Mouse (Mus musculus): ENCODE measurements around the gene Heatr5b. TPM values are rescaled to one million over a fixed set of nuclear protein-coding genes. Genes with fewer than 3 reads are reported as not detected.

Gene Heatr5b
- polyA plus RNA-seq, 1 experiment from 2014 or later: 13.9 TPM

DNA sequence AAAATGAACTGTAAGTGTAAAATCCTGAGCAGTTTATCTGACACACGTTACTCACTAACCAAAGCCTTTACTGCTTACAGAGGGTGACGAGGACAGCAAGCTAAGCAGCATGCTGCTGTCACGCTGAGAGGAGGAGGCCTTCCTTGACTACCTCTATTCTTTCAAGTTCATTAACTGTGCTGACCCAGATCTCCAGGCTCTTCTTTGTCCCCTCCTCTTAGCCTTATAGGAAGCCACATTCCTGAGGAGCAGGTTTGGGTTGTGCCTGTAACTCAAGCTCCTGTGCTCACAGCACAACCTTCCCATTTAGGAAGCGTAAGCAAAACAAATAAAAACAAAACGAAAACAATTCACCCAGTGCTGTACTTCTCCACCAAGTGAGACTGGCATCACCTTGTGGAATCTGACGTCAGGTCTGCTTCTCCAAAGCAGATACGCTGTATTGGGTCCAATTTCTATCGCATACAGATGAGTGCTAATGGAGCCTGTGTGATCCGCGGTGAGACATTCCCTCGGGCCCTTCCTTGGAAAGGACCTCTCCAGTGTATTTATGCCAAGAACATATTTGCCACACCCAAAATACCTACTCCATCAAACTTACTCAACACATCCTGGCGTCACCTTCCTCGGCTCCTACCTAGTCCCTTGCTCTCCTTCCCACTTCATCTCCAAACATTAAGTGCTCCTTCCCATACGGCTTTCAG, 108.3 kb downstream of the Heatr5b start:
- DNase-seq (ENCODE audit: low spot score): no peak
- H3K27me3 ChIP-seq (replicated peaks; ENCODE audit: control insufficient read depth, insufficient read depth, low read length): no peaks in the 10 kb centered on the region
- WGBS: 79% methylated on average over 14 of the region's 14 CpGs
- H3K9ac ChIP-seq (ENCODE audit: low read length): no peak overlapping the region
- no peak overlapping the region for H3K4me3 ChIP-seq (ENCODE audit: low read depth, low read length)
- no peak overlapping the region for H3K4me2 ChIP-seq (ENCODE audit: low read length)
- no peaks in the 10 kb centered on the region for H3K9me3 ChIP-seq (replicated peaks; ENCODE audit: control insufficient read depth, low read length)
- H3K4me1 ChIP-seq (ENCODE audit: control insufficient read depth, insufficient read depth, low read length): no peaks in the 10 kb centered on the region
- no peak for ATAC-seq
- no peaks in the 10 kb centered on the region for H3K36me3 ChIP-seq (ENCODE audit: control insufficient read depth, insufficient read depth, low read length)
- no peak overlapping the region for H3K27ac ChIP-seq (ENCODE audit: low read depth, low read length)

DNA sequence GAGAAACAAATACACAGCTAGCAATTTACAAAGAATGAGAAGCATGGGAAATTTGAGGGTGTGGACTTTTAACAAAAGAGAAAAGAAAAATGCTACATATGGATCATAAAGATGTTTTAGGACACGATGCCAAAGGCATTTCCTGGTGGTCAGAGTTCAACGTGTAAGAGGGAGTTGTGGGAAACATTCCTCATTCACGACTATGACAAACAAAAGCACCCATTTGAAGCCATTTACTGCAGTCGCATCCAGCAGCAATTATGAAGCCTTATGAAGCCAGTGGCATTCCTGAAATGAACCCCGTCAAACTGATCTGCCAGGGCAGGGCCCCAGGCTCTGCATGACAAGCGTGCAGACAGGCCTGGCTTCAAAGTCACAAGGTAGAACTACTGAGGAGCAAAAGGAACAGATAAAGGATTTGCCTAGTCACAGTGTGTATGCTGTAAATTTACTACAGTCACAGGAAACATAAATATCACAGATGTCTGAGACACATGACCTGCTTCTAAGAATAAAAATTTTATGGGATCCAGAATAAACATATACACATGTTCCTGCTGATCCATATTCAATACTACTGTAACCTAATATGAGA, 110.6 kb downstream of the Heatr5b start:
- ATAC-seq (no peak), DNase-seq (ENCODE audit: low spot score) (no peak)
- Histone ChIP-seq H3K9ac (ENCODE audit: low read length) (no peak overlapping the region), H3K9me3 (replicated peaks; ENCODE audit: control insufficient read depth, low read length) (no peaks in the 10 kb centered on the region), H3K4me1 (ENCODE audit: control insufficient read depth, insufficient read depth, low read length) (no peaks in the 10 kb centered on the region), H3K27me3 (replicated peaks; ENCODE audit: control insufficient read depth, insufficient read depth, low read length) (no peaks in the 10 kb centered on the region), H3K27ac (ENCODE audit: low read depth, low read length) (no peak overlapping the region), H3K4me2 (ENCODE audit: low read length) (no peak overlapping the region), H3K4me3 (ENCODE audit: low read depth, low read length) (no peak overlapping the region), H3K36me3 (ENCODE audit: control insufficient read depth, insufficient read depth, low read length) (no peaks in the 10 kb centered on the region)
- WGBS: 78% methylated on average over 6 of the region's 6 CpGs

DNA sequence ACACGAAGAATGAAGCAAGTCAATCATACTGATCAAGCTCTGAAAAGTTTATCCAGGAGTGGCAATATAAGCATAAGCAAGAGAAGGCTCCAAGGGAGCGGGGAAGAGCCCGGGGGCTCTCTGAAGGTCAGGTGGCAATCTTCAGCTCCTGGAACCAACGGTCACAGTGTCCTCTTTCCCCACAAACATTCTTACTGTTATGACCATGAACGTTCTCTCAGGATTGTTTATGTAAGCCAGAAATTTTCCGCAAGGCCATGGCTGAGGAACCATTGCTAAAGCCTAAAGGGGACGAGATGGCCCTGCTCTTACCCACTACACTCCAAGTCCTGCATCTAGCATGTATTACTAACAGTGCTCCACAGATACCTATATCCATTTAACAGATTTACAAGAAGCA, 113.5 kb downstream of the Heatr5b start:
- no peak for ATAC-seq
- no peak overlapping the region for H3K27ac ChIP-seq (ENCODE audit: low read depth, low read length)
- H3K4me3 ChIP-seq (ENCODE audit: low read depth, low read length): no peak overlapping the region
- WGBS: 91% methylated on average over 7 of the region's 7 CpGs
- no peak overlapping the region for H3K4me2 ChIP-seq (ENCODE audit: low read length)
- H3K9ac ChIP-seq (ENCODE audit: low read length): no peak overlapping the region
- H3K4me1 ChIP-seq (ENCODE audit: control insufficient read depth, insufficient read depth, low read length): no peaks in the 10 kb centered on the region
- DNase-seq (ENCODE audit: low spot score): no peak
- H3K27me3 ChIP-seq (replicated peaks; ENCODE audit: control insufficient read depth, insufficient read depth, low read length): no peaks in the 10 kb centered on the region
- peaks cover 5% of the 10 kb centered on the region; the same call in 1 of the 2 replicates for H3K9me3 ChIP-seq (replicated peaks; ENCODE audit: control insufficient read depth, low read length)
- peaks cover 6% of the 10 kb centered on the region; the same call in 1 of the 2 replicates for H3K36me3 ChIP-seq (ENCODE audit: control insufficient read depth, insufficient read depth, low read length)

DNA sequence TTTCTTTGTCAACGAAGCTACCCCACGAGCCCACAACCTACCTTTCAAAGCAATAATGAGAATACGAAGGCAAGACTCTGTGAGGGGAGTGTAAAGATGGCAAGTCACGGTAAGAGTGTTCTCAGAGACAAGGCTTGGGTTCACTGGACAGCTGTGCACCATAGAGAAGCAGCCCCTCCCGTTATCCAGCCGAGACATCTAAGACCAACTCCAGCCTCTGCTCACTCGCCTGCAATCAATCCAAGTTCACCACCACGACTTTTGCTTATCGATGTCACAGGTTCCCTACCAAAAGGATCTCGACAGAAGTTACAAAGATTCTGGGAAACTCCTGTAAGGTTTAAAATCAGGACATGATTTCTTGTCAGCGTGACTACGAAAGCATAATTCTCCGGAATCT, 116.1 kb downstream of the Heatr5b start:
- H3K27me3 ChIP-seq (replicated peaks; ENCODE audit: control insufficient read depth, insufficient read depth, low read length): no peaks in the 10 kb centered on the region
- H3K9me3 ChIP-seq (replicated peaks; ENCODE audit: control insufficient read depth, low read length): peaks cover 5% of the 10 kb centered on the region; the same call in 1 of the 2 replicates
- ATAC-seq: no peak
- no peak overlapping the region for H3K4me3 ChIP-seq (ENCODE audit: low read depth, low read length)
- H3K9ac ChIP-seq (ENCODE audit: low read length): no peak overlapping the region
- H3K4me1 ChIP-seq (ENCODE audit: control insufficient read depth, insufficient read depth, low read length): no peaks in the 10 kb centered on the region
- H3K36me3 ChIP-seq (ENCODE audit: control insufficient read depth, insufficient read depth, low read length): peaks cover 6% of the 10 kb centered on the region; the same call in 1 of the 2 replicates
- no peak overlapping the region for H3K4me2 ChIP-seq (ENCODE audit: low read length)
- WGBS: 97% methylated on average over 13 of the region's 13 CpGs
- no peak overlapping the region for H3K27ac ChIP-seq (ENCODE audit: low read depth, low read length)
- DNase-seq (ENCODE audit: low spot score): no peak

DNA sequence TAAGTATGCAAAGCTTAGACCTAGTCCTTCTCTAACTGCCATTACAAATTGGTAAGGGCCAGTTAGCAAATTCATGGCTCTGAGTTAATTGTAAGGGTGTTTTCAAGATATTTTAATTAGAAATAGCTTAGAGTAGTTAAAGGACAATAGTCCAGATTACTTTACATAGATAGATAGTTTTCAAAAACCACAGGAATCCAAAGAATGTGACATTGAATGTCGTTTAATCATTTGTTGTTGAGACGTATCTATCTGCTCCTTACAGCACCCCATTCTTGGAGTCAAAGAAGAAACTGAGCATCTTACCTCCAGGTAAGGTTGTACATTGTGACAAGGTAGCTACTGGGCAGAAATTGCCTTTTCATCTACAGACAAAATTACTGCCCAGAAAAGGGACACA, 124.9 kb downstream of the Heatr5b start:
- no peak overlapping the region for H3K4me3 ChIP-seq (ENCODE audit: low read depth, low read length)
- H3K36me3 ChIP-seq (ENCODE audit: control insufficient read depth, insufficient read depth, low read length): no peaks in the 10 kb centered on the region
- WGBS: 62% methylated on average over 2 of the region's 2 CpGs
- ATAC-seq (no peak), DNase-seq (ENCODE audit: low spot score) (no peak)
- no peaks in the 10 kb centered on the region for H3K27me3 ChIP-seq (replicated peaks; ENCODE audit: control insufficient read depth, insufficient read depth, low read length)
- H3K9me3 ChIP-seq (replicated peaks; ENCODE audit: control insufficient read depth, low read length): no peaks in the 10 kb centered on the region
- H3K4me1 ChIP-seq (ENCODE audit: control insufficient read depth, insufficient read depth, low read length): no peaks in the 10 kb centered on the region
- H3K27ac ChIP-seq (ENCODE audit: low read depth, low read length): no peak overlapping the region
- H3K9ac ChIP-seq (ENCODE audit: low read length): no peak overlapping the region
- no peak overlapping the region for H3K4me2 ChIP-seq (ENCODE audit: low read length)

DNA sequence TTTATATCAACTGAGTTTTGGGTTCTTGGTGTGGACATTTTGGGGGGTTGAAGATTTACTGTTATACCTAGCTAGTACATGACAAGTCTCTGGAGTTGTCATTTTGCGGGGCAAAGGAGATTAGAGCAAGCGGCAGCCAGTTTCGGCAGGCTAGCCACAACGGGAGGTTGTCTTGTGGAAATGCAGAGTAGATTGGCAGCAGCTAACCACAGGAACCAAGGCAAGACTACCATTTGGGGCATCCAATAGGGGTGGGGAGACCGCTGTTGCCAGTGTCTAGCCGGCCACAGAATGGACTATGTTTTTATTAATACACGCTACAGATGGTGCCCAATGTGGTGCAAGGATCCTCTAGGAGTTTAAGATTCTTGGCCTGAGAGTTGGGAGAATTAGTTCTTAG, 126.7 kb downstream of the Heatr5b start:
- Histone ChIP-seq H3K36me3 (ENCODE audit: control insufficient read depth, insufficient read depth, low read length) (no peaks in the 10 kb centered on the region), H3K4me1 (ENCODE audit: control insufficient read depth, insufficient read depth, low read length) (no peaks in the 10 kb centered on the region), H3K27me3 (replicated peaks; ENCODE audit: control insufficient read depth, insufficient read depth, low read length) (no peaks in the 10 kb centered on the region), H3K9ac (ENCODE audit: low read length) (no peak overlapping the region), H3K4me3 (ENCODE audit: low read depth, low read length) (no peak overlapping the region), H3K27ac (ENCODE audit: low read depth, low read length) (no peak overlapping the region), H3K4me2 (ENCODE audit: low read length) (no peak overlapping the region), H3K9me3 (replicated peaks; ENCODE audit: control insufficient read depth, low read length) (no peaks in the 10 kb centered on the region; the same call in 1 of the 2 replicates)
- 92% methylated on average over 7 of the region's 7 CpGs for WGBS
- ATAC-seq (no peak), DNase-seq (ENCODE audit: low spot score) (no peak)

DNA sequence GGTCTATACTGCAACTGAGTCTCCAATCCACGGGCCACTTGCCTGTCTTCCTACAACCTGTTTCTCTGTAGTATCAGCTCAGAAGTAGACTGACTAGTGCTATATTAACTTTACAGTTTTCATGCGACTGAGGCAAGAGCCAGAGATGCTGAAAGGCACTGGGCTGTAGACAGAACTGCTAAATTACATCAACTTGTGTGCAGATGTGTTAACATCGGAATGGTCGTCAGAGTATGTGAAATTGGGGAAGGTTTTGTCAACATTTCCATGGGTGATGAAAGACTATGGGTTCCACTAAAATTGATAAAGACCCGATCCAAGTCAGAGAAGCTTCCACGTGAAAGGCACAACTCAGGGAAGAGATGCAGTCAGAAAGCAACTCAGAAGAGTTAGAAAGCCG, 132.2 kb downstream of the Heatr5b start:
- WGBS: 94% methylated on average over 7 of the region's 7 CpGs
- Histone ChIP-seq H3K27me3 (replicated peaks; ENCODE audit: control insufficient read depth, insufficient read depth, low read length) (no peaks in the 10 kb centered on the region), H3K27ac (ENCODE audit: low read depth, low read length) (no peak overlapping the region), H3K4me1 (ENCODE audit: control insufficient read depth, insufficient read depth, low read length) (no peaks in the 10 kb centered on the region), H3K9ac (ENCODE audit: low read length) (no peak overlapping the region), H3K4me3 (ENCODE audit: low read depth, low read length) (no peak overlapping the region), H3K9me3 (replicated peaks; ENCODE audit: control insufficient read depth, low read length) (no peaks in the 10 kb centered on the region; the same call in 1 of the 2 replicates), H3K4me2 (ENCODE audit: low read length) (no peak overlapping the region), H3K36me3 (ENCODE audit: control insufficient read depth, insufficient read depth, low read length) (peaks cover 7% of the 10 kb centered on the region; the same call in 1 of the 2 replicates)
- ATAC-seq: no peak
- DNase-seq (ENCODE audit: low spot score): no peak

Other genes starting within 250 kb of the Heatr5b start
- gene Strn, start 98.2 kb downstream of the Heatr5b start, polyA plus RNA-seq (2014; fragmentation: Nextera tagmentation; extraction: Ambion mirVana): 4.5 and 5.8 TPM in 2 replicates
- 38.3 and 49.0 TPM in 2 replicates for gene Gpatch11, start 203 bp upstream of the Heatr5b start, polyA plus RNA-seq (2014; fragmentation: Nextera tagmentation; extraction: Ambion mirVana)
- 2.4 and 2.5 TPM in 2 replicates for gene Eif2ak2, start 47.2 kb upstream of the Heatr5b start, polyA plus RNA-seq (2014; fragmentation: Nextera tagmentation; extraction: Ambion mirVana)
- gene Sult6b1, start 71.6 kb upstream of the Heatr5b start, polyA plus RNA-seq (2014; fragmentation: Nextera tagmentation; extraction: Ambion mirVana): 0.15 and 0.20 TPM in 2 replicates
- 112 and 121 TPM in 2 replicates for gene Cebpzos, start 81.1 kb upstream of the Heatr5b start, polyA plus RNA-seq (2014; fragmentation: Nextera tagmentation; extraction: Ambion mirVana)
- 52.3 and 60.0 TPM in 2 replicates for gene Cebpz, start 101.7 kb upstream of the Heatr5b start, polyA plus RNA-seq (2014; fragmentation: Nextera tagmentation; extraction: Ambion mirVana)
- 57.9 and 63.7 TPM in 2 replicates for gene Ndufaf7, start 101.8 kb upstream of the Heatr5b start, polyA plus RNA-seq (2014; fragmentation: Nextera tagmentation; extraction: Ambion mirVana)
- 28.6 and 29.2 TPM in 2 replicates for gene Prkd3, start 185.5 kb upstream of the Heatr5b start, polyA plus RNA-seq (2014; fragmentation: Nextera tagmentation; extraction: Ambion mirVana)
- 13.4 and 13.9 TPM in 2 replicates for gene Qpct, start 216.5 kb upstream of the Heatr5b start, polyA plus RNA-seq (2014; fragmentation: Nextera tagmentation; extraction: Ambion mirVana)